Mouse (Mus musculus) C2C12 (cell line): ENCODE data around the gene Kndc1. TPM values are rescaled to one million over a fixed set of nuclear protein-coding genes. Genes with fewer than 3 reads are reported as not detected.

Experiments
- H3K27me3 ChIP-seq: one replicate; pipeline ENCODE4 v1.6.1; 2011; ENCODE audit not compliant: control insufficient read depth, insufficient read depth, insufficient read length
- H3K36me3 ChIP-seq: one replicate; pipeline ENCODE4 v1.6.1; 2011; ENCODE audit not compliant: control insufficient read depth, insufficient read depth
- H3K4me3 ChIP-seq: one replicate; pipeline ENCODE4 v1.5.1; 2011; ENCODE audit warnings: mild to moderate bottlenecking, control low read depth; ENCODE audit not compliant: poor library complexity, insufficient read depth, severe bottlenecking
- H3K79me2 ChIP-seq: one replicate; pipeline ENCODE4 v1.6.1; 2011; ENCODE audit not compliant: control insufficient read depth, insufficient read depth
- H3K79me3 ChIP-seq: one replicate; pipeline ENCODE4 v1.6.1; 2011; ENCODE audit warnings: low read depth, control low read depth
- H3ac ChIP-seq: one replicate; pipeline ENCODE3; 2011; ENCODE audit warnings: low read depth; ENCODE audit not compliant: control insufficient read depth, insufficient read length
- CEBPB ChIP-seq: IDR thresholded peaks from one replicate; pipeline ENCODE4 v1.6.1; 2011; ENCODE audit warnings: low read depth, mild to moderate bottlenecking, control low read depth, moderate library complexity
- CTCF ChIP-seq: IDR thresholded peaks from one replicate; pipeline ENCODE4 v1.5.1; 2011; ENCODE audit not compliant: control insufficient read depth, insufficient read depth, insufficient read length
- FOSL1 ChIP-seq: IDR thresholded peaks from one replicate; pipeline ENCODE4 v1.8.0; 2011; ENCODE audit warnings: mild to moderate bottlenecking, low read length; ENCODE audit not compliant: poor library complexity, insufficient read depth, severe bottlenecking
- MAX ChIP-seq: IDR thresholded peaks from one replicate; pipeline ENCODE4 v1.6.1; 2011; ENCODE audit warnings: mild to moderate bottlenecking, control low read depth
- MYOD1 ChIP-seq: IDR thresholded peaks from one replicate; pipeline ENCODE4 v1.6.1; 2011; ENCODE audit warnings: low read depth; ENCODE audit not compliant: control insufficient read depth, insufficient read length
- MYOG ChIP-seq: IDR thresholded peaks from one replicate; pipeline ENCODE4 v1.6.1; 2011; ENCODE audit not compliant: control insufficient read depth, insufficient read length; ENCODE audit errors: extremely low read depth
- USF1 ChIP-seq: IDR thresholded peaks from one replicate; pipeline ENCODE4 v1.6.1; 2011; ENCODE audit warnings: low read depth, mild to moderate bottlenecking, control low read depth, moderate library complexity
- polyA plus RNA-seq: library from polyadenylated mRNA; unstranded; fragments of >200 nt; fragmentation: generic; extraction: Trizol; gene quantifications from one replicate; pipeline ENCODE4 v1.2.1, GENCODE M21; 2012; ENCODE audit warnings: missing spikeins

The Kndc1 gene
- polyA plus RNA-seq, 1 experiment: not detected

DNA sequence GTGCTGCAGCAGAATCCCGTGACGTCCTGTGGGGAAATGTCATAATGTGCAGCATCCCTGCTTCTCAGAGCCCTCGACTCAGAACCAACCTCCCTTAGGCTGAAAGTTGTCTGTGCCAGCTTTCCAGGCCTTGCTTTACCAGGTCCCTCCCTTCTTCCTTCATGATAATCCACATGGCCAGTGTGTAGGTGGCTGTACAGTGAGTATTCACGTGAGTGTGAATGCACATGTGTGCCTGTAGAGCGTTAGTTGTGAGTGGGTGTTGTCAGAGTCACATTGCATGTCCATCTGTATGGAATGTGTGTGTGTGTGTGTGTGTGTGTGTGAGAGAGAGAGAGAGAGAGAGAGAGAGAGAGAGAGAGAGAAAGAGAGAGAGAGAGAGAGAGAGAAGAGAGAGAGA lies 16.4 kb upstream of the Kndc1 start:
- peaks cover 19% of the 10 kb centered on the region for H3K27me3 ChIP-seq
- H3K79me3 ChIP-seq: no peaks in the 10 kb centered on the region
- no peaks in the 10 kb centered on the region for H3K79me2 ChIP-seq
- TF ChIP-seq MAX: no peak
- TF ChIP-seq CTCF: no peak
- no peak for TF ChIP-seq FOSL1
- no peak for TF ChIP-seq MYOD1
- TF ChIP-seq MYOG: no peak
- TF ChIP-seq CEBPB: no peak
- no peaks in the 10 kb centered on the region for H3K36me3 ChIP-seq
- no peak overlapping the region for H3ac ChIP-seq
- no peak overlapping the region for H3K4me3 ChIP-seq

DNA sequence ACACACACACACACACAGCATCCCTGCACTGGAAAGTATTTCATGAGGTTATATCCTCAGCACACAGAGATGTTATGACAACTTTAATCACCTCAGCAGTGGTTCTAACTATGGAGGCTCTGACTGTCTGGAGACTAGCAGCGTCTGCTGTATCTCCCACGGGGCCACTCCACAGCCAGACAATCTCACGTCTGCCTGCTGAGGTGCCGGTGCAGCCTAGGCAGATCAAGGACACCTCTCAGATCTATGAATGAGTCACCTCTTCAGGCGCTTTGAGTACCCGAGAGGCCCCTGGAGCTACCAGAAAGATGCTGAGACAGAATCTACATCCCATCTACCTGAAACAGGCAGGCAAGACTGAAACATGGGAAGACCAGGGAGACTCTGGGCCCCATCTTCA lies 15.9 kb upstream of the Kndc1 start:
- H3K79me2 ChIP-seq: no peaks in the 10 kb centered on the region
- no peak overlapping the region for H3K4me3 ChIP-seq
- H3K79me3 ChIP-seq: no peaks in the 10 kb centered on the region
- no peak overlapping the region for H3ac ChIP-seq
- peaks cover 16% of the 10 kb centered on the region for H3K27me3 ChIP-seq
- no peak for TF ChIP-seq USF1
- no peak for TF ChIP-seq FOSL1
- no peak for TF ChIP-seq CTCF
- no peak for TF ChIP-seq CEBPB
- no peak for TF ChIP-seq MAX
- TF ChIP-seq MYOD1: no peak
- no peak for TF ChIP-seq MYOG
- no peaks in the 10 kb centered on the region for H3K36me3 ChIP-seq

DNA sequence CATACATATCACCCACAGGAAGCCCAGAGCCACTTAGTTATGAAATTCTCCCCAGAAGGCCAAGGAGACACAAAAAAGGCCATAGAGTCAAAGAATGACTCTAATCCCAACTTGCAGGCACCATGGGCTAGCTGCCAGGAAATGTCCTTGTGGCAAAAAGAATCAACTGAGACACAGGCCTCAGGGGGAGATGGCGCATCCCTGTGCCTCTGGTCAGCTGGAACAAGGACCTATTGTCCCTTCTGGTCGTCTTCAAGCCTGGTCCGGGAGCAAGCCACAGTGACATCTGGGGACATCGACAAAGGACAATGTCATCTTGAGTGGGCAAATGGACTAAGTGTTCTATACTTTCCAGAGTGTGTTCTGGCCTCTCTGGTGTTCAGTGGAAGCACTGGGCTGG lies 11.0 kb upstream of the Kndc1 start:
- Histone ChIP-seq H3K36me3 (no peaks in the 10 kb centered on the region), H3K79me2 (no peaks in the 10 kb centered on the region), H3K79me3 (no peaks in the 10 kb centered on the region), H3K27me3 (no peaks in the 10 kb centered on the region), H3ac (no peak overlapping the region), H3K4me3 (no peak overlapping the region)
- TF ChIP-seq MAX (no peak), MYOD1 (no peak), CTCF (no peak), FOSL1 (no peak), MYOG (no peak), CEBPB (no peak), USF1 (no peak)

DNA sequence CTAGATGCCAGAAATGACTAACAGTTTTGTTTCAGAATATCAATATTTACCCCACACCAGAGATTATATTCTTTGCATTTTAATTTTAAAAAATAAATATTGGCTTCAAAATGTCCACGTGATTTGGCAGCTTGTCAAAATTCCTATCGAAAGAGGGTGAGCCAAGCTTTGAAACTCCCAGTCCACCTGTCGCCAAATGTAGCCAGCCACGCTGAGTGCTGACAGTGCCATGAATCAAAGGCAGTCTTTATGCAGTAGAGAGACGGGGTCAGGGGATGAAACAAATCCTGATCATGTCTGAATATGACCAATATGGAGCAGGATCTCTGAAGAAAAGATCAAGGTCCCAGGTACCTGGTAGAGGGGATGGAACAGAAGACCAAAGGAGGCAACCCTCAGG lies 2.7 kb upstream of the Kndc1 start:
- Histone ChIP-seq H3ac (no peak overlapping the region), H3K79me3 (no peaks in the 10 kb centered on the region), H3K36me3 (no peaks in the 10 kb centered on the region), H3K4me3 (no peak overlapping the region), H3K79me2 (no peaks in the 10 kb centered on the region), H3K27me3 (peaks cover 24% of the 10 kb centered on the region)
- TF ChIP-seq CTCF (no peak), MYOD1 (peak; percentile 72), USF1 (no peak), FOSL1 (no peak), MAX (no peak)

- no peaks in the 10 kb centered on the region for H3K36me3 ChIP-seq
- H3K79me2 ChIP-seq: no peaks in the 10 kb centered on the region
- H3K79me3 ChIP-seq: no peaks in the 10 kb centered on the region
- H3K27me3 ChIP-seq: peaks cover 46% of the 10 kb centered on the region
- TF ChIP-seq CEBPB (no peak), CTCF (no peak), FOSL1 (no peak), MYOD1 (no peak), USF1 (no peak), MAX (no peak), MYOG (no peak)
- no peak overlapping the region for H3ac ChIP-seq
- H3K4me3 ChIP-seq: no peak overlapping the region
These were observed 1.8 kb downstream of the Kndc1 start for GRCm38 (mm10) chr7:139896271-139896670.

- H3K79me3 ChIP-seq: no peaks in the 10 kb centered on the region
- H3K4me3 ChIP-seq: no peak overlapping the region
- H3K36me3 ChIP-seq: no peaks in the 10 kb centered on the region
- H3K79me2 ChIP-seq: no peaks in the 10 kb centered on the region
- peaks cover 49% of the 10 kb centered on the region for H3K27me3 ChIP-seq
- no peak overlapping the region for H3ac ChIP-seq
- TF ChIP-seq MYOD1 (no peak), MAX (no peak), FOSL1 (no peak), CEBPB (no peak), USF1 (no peak), CTCF (no peak), MYOG (no peak)
These were observed 2.3 kb downstream of the Kndc1 start for GRCm38 (mm10) chr7:139896796-139897195.
